In genomic region chr12:113138291-113138690, GRCm38 (mm10) we compare ENCODE assay signal across 17 mouse cellular contexts. TPM values are rescaled to one million over a fixed set of nuclear protein-coding genes. Genes with fewer than 3 reads are reported as not detected.
A peak's percentile ranks its signal among the peaks of the same experiment; 100 is the strongest.
DNase-seq lines count a peak whose midpoint lies in the region; ATAC-seq and TF ChIP-seq lines count a peak whose summit lies in the region.
"Had no signal": no experiment of that assay in that cellular context is flagged by ENCODE, and none has a peak within 500 bp of the region (broad histone marks: within the 10 kb centered on the region; RNA-seq: fewer than 3 reads in every experiment).

No protein-coding gene starts in this region.

- peak overlapping the region; percentile 25; the same call in 1 of the 2 replicates for H3K9ac ChIP-seq in embryonic facial prominence, embryonic 14.5 days (ENCODE audit: low read depth, low read length)
- no peak overlapping the region for H3K9ac ChIP-seq in hindbrain, embryonic 16.5 days (ENCODE audit: low read depth, low read length)
- peak overlapping the region; percentile 32; the same call in 1 of the 2 replicates for H3K9ac ChIP-seq in midbrain, embryonic 11.5 days (ENCODE audit: low read length)
- H3K9ac ChIP-seq in midbrain, embryonic 16.5 days (ENCODE audit: low read depth, low read length), result no peak overlapping the region
- H3K9ac ChIP-seq: liver, embryonic 13.5 days; neural tube, embryonic 12.5 days had no signal

- no peak for TF ChIP-seq POLR2A in olfactory bulb, adult 2 months (IDR thresholded peaks at IDR 0.05; ENCODE audit: insufficient read depth, low read depth, low read length)

- H3K27me3 ChIP-seq in embryonic facial prominence, embryonic 14.5 days (replicated peaks; ENCODE audit: control insufficient read depth, insufficient read depth, low read length), result peaks cover 23% of the 10 kb centered on the region
- H3K27me3 ChIP-seq in embryonic facial prominence, embryonic 10.5 days (replicated peaks; ENCODE audit: low read depth, poor library complexity, severe bottlenecking), result peaks cover 31% of the 10 kb centered on the region
- peaks cover 25% of the 10 kb centered on the region for H3K27me3 ChIP-seq in hindbrain, embryonic 10.5 days (ENCODE audit: insufficient read depth, poor library complexity, severe bottlenecking)
- no peaks in the 10 kb centered on the region for H3K27me3 ChIP-seq in hindbrain, embryonic 16.5 days (replicated peaks; ENCODE audit: control insufficient read depth, insufficient read depth, low read length)
- H3K27me3 ChIP-seq in midbrain, embryonic 11.5 days (ENCODE audit: control insufficient read depth, insufficient read depth, low read length), result no peaks in the 10 kb centered on the region
- no peaks in the 10 kb centered on the region for H3K27me3 ChIP-seq in midbrain, embryonic 16.5 days (ENCODE audit: control insufficient read depth, insufficient read depth, low read depth, low read length)
- H3K27me3 ChIP-seq: Patski had no signal

- H3K4me1 ChIP-seq in embryonic facial prominence, embryonic 14.5 days (ENCODE audit: control insufficient read depth, insufficient read depth, low read length), result peaks cover 23% of the 10 kb centered on the region
- peaks cover 54% of the 10 kb centered on the region for H3K4me1 ChIP-seq in embryonic facial prominence, embryonic 10.5 days
- peaks cover 60% of the 10 kb centered on the region for H3K4me1 ChIP-seq in hindbrain, embryonic 10.5 days (replicated peaks)
- H3K4me1 ChIP-seq in hindbrain, embryonic 16.5 days (ENCODE audit: control insufficient read depth, insufficient read depth, low read depth, low read length), result peaks cover 38% of the 10 kb centered on the region
- peaks cover 40% of the 10 kb centered on the region for H3K4me1 ChIP-seq in midbrain, embryonic 11.5 days (ENCODE audit: control insufficient read depth, insufficient read depth, low read length)
- H3K4me1 ChIP-seq in midbrain, embryonic 16.5 days (ENCODE audit: control insufficient read depth, insufficient read depth, low read length), result peaks cover 34% of the 10 kb centered on the region
- H3K4me1 ChIP-seq in olfactory bulb, adult 2 months (ENCODE audit: control insufficient read depth, insufficient read depth, low read length), result peaks cover 51% of the 10 kb centered on the region

- WGBS in embryonic facial prominence, embryonic 14.5 days, result 83% methylated on average over 6 of the region's 6 CpGs
- WGBS in embryonic facial prominence, embryonic 10.5 days, result 77% methylated on average over 6 of the region's 6 CpGs
- WGBS in hindbrain, embryonic 10.5 days, result 76% methylated on average over 6 of the region's 6 CpGs
- WGBS in hindbrain, embryonic 16.5 days, result 76% methylated on average over 6 of the region's 6 CpGs
- WGBS in midbrain, embryonic 11.5 days, result 87% methylated on average over 6 of the region's 6 CpGs
- WGBS in midbrain, embryonic 16.5 days, result 77% methylated on average over 6 of the region's 6 CpGs
- WGBS in olfactory bulb, adult 2 months, result 86% methylated on average over 6 of the region's 6 CpGs

- peaks cover 53% of the 10 kb centered on the region for H3K36me3 ChIP-seq in embryonic facial prominence, embryonic 14.5 days (ENCODE audit: control insufficient read depth, insufficient read depth, low read length)
- peaks cover 59% of the 10 kb centered on the region for H3K36me3 ChIP-seq in embryonic facial prominence, embryonic 10.5 days (replicated peaks)
- peaks cover 61% of the 10 kb centered on the region for H3K36me3 ChIP-seq in hindbrain, embryonic 10.5 days
- H3K36me3 ChIP-seq in hindbrain, embryonic 16.5 days (ENCODE audit: control insufficient read depth, insufficient read depth, low read length), result peaks cover 31% of the 10 kb centered on the region
- peaks cover 33% of the 10 kb centered on the region for H3K36me3 ChIP-seq in midbrain, embryonic 11.5 days (ENCODE audit: control insufficient read depth, insufficient read depth, low read length)
- peaks cover 29% of the 10 kb centered on the region for H3K36me3 ChIP-seq in midbrain, embryonic 16.5 days (ENCODE audit: control insufficient read depth, insufficient read depth, low read length)

- ATAC-seq in embryonic facial prominence, embryonic 14.5 days (ENCODE audit: low read depth), result no peak
- ATAC-seq in hindbrain, embryonic 16.5 days, result no peak
- no peak for ATAC-seq in midbrain, embryonic 11.5 days (ENCODE audit: low FRiP score)
- no peak for ATAC-seq in midbrain, embryonic 16.5 days
- ATAC-seq: intestine, postnatal 0 days; Patski had no signal

- no peaks in the 10 kb centered on the region for H3K9me3 ChIP-seq in embryonic facial prominence, embryonic 14.5 days (ENCODE audit: control insufficient read depth, low read length)
- H3K9me3 ChIP-seq in embryonic facial prominence, embryonic 10.5 days, result no peaks in the 10 kb centered on the region
- no peaks in the 10 kb centered on the region for H3K9me3 ChIP-seq in hindbrain, embryonic 10.5 days
- no peaks in the 10 kb centered on the region for H3K9me3 ChIP-seq in hindbrain, embryonic 16.5 days (ENCODE audit: control insufficient read depth, low read length)
- H3K9me3 ChIP-seq in midbrain, embryonic 11.5 days (ENCODE audit: control insufficient read depth, low read length), result no peaks in the 10 kb centered on the region
- H3K9me3 ChIP-seq in midbrain, embryonic 16.5 days (replicated peaks; ENCODE audit: control insufficient read depth, low read length, poor library complexity, severe bottlenecking), result no peaks in the 10 kb centered on the region
- H3K9me3 ChIP-seq: limb, embryonic 10.5 days; liver, embryonic 13.5 days; neural tube, embryonic 12.5 days had no signal

- DNase-seq in embryonic facial prominence, embryonic 14.5 days (ENCODE audit: low spot score), result no peak
- DNase-seq in embryonic facial prominence, embryonic 10.5 days (ENCODE audit: low spot score), result no peak
- no peak for DNase-seq in hindbrain, embryonic 10.5 days (ENCODE audit: low spot score)
- no peak for DNase-seq in midbrain, embryonic 11.5 days (ENCODE audit: low spot score, missing footprints)
- DNase-seq in cerebellum, postnatal 36 days, result no peak
- DNase-seq: cerebellum, adult 11-12 months; kidney, postnatal 25 days; liver, embryonic 13.5 days; spleen, adult 18-20 months; thymus, postnatal 36 days had no signal

- TF ChIP-seq CTCF in olfactory bulb, adult 2 months (IDR thresholded peaks at IDR 0.05; ENCODE audit: insufficient read depth, low read depth, low read length), result no peak

- no peak overlapping the region for H3K4me2 ChIP-seq in embryonic facial prominence, embryonic 14.5 days (ENCODE audit: low read depth, low read length)
- no peak overlapping the region for H3K4me2 ChIP-seq in hindbrain, embryonic 16.5 days (ENCODE audit: low read length)
- no peak overlapping the region for H3K4me2 ChIP-seq in midbrain, embryonic 11.5 days
- H3K4me2 ChIP-seq in midbrain, embryonic 16.5 days (ENCODE audit: low read length), result no peak overlapping the region
- H3K4me2 ChIP-seq: liver, embryonic 13.5 days had no signal

- no peak overlapping the region for H3K4me3 ChIP-seq in embryonic facial prominence, embryonic 14.5 days (ENCODE audit: low read depth, low read length)
- H3K4me3 ChIP-seq in embryonic facial prominence, embryonic 10.5 days, result no peak overlapping the region
- H3K4me3 ChIP-seq in hindbrain, embryonic 10.5 days, result no peak overlapping the region
- no peak overlapping the region for H3K4me3 ChIP-seq in hindbrain, embryonic 16.5 days (ENCODE audit: low read length)
- no peak overlapping the region for H3K4me3 ChIP-seq in midbrain, embryonic 11.5 days (ENCODE audit: low read depth, low read length)
- no peak overlapping the region for H3K4me3 ChIP-seq in midbrain, embryonic 16.5 days (ENCODE audit: low read depth, low read length)
- H3K4me3 ChIP-seq in olfactory bulb, adult 2 months (ENCODE audit: insufficient read depth, low read depth, low read length), result no peak overlapping the region
- H3K4me3 ChIP-seq: limb, embryonic 10.5 days; liver, embryonic 13.5 days; neural tube, embryonic 12.5 days had no signal

- no peak overlapping the region for H3K27ac ChIP-seq in embryonic facial prominence, embryonic 14.5 days (replicated peaks; ENCODE audit: low read depth, low read length)
- H3K27ac ChIP-seq in embryonic facial prominence, embryonic 10.5 days (replicated peaks), result no peak overlapping the region
- H3K27ac ChIP-seq in hindbrain, embryonic 10.5 days, result peak overlapping the region; percentile 93
- H3K27ac ChIP-seq in hindbrain, embryonic 16.5 days (ENCODE audit: low read depth, low read length), result no peak overlapping the region
- H3K27ac ChIP-seq in midbrain, embryonic 11.5 days (ENCODE audit: low read depth, low read length), result peak overlapping the region; percentile 90; the same call in 1 of the 2 replicates
- no peak overlapping the region for H3K27ac ChIP-seq in midbrain, embryonic 16.5 days (ENCODE audit: low read length)
- peak overlapping the region; percentile 88; the same call in 1 of the 2 replicates for H3K27ac ChIP-seq in olfactory bulb, adult 2 months (ENCODE audit: insufficient read depth, low read depth, low read length)
- H3K27ac ChIP-seq: limb, embryonic 10.5 days; liver, embryonic 13.5 days had no signal

RNA-seq across cellular contexts. Expression of gene Crip2, which starts 1.7 kb away (rescaled TPM):
- 154 and 185 TPM in 2 replicates for polyA plus RNA-seq in embryonic facial prominence, embryonic 14.5 days (2014; fragmentation: Nextera tagmentation; extraction: Ambion mirVana)
- polyA plus RNA-seq in embryonic facial prominence, embryonic 10.5 days (2016; fragmentation: Nextera tagmentation; extraction: Ambion mirVana), result 91.8 and 96.4 TPM in 2 replicates
- polyA plus RNA-seq in hindbrain, embryonic 10.5 days (2016; fragmentation: Nextera tagmentation; extraction: Ambion mirVana), result 195 and 260 TPM in 2 replicates
- 342 and 346 TPM in 2 replicates for polyA plus RNA-seq in hindbrain, embryonic 16.5 days (2015; fragmentation: Nextera tagmentation; extraction: Ambion mirVana)
- 226 and 247 TPM in 2 replicates for polyA plus RNA-seq in midbrain, embryonic 11.5 days (2014; fragmentation: Nextera tagmentation; extraction: Ambion mirVana)
- polyA plus RNA-seq in midbrain, embryonic 16.5 days (2015; fragmentation: Nextera tagmentation; extraction: Ambion mirVana), result 369 and 395 TPM in 2 replicates
- not detected in 2 replicates for polyA plus RNA-seq in olfactory bulb, adult 2 months (2012; ENCODE audit: insufficient read depth, insufficient read length, low replicate concordance, missing spikeins)

RNA-seq across cellular contexts. Expression of gene Crip1, which starts 7.8 kb away (rescaled TPM):
- polyA plus RNA-seq in embryonic facial prominence, embryonic 14.5 days (2014; fragmentation: Nextera tagmentation; extraction: Ambion mirVana), result 408 and 507 TPM in 2 replicates
- 53.6 and 57.1 TPM in 2 replicates for polyA plus RNA-seq in embryonic facial prominence, embryonic 10.5 days (2016; fragmentation: Nextera tagmentation; extraction: Ambion mirVana)
- 84.9 and 97.7 TPM in 2 replicates for polyA plus RNA-seq in hindbrain, embryonic 10.5 days (2016; fragmentation: Nextera tagmentation; extraction: Ambion mirVana)
- polyA plus RNA-seq in hindbrain, embryonic 16.5 days (2015; fragmentation: Nextera tagmentation; extraction: Ambion mirVana), result 29.8 and 40.7 TPM in 2 replicates
- polyA plus RNA-seq in midbrain, embryonic 11.5 days (2014; fragmentation: Nextera tagmentation; extraction: Ambion mirVana), result 87.1 and 95.7 TPM in 2 replicates
- polyA plus RNA-seq in midbrain, embryonic 16.5 days (2015; fragmentation: Nextera tagmentation; extraction: Ambion mirVana), result 16.8 and 23.3 TPM in 2 replicates
- not detected in 2 replicates for polyA plus RNA-seq in olfactory bulb, adult 2 months (2012; ENCODE audit: insufficient read depth, insufficient read length, low replicate concordance, missing spikeins)

RNA-seq across cellular contexts. Expression of gene Tedc1, which starts 17.9 kb away (rescaled TPM):
- polyA plus RNA-seq in embryonic facial prominence, embryonic 14.5 days (2014; fragmentation: Nextera tagmentation; extraction: Ambion mirVana), result 19.8 and 23.5 TPM in 2 replicates
- polyA plus RNA-seq in embryonic facial prominence, embryonic 10.5 days (2016; fragmentation: Nextera tagmentation; extraction: Ambion mirVana), result 57.5 and 59.4 TPM in 2 replicates
- polyA plus RNA-seq in hindbrain, embryonic 10.5 days (2016; fragmentation: Nextera tagmentation; extraction: Ambion mirVana), result 59.5 and 66.4 TPM in 2 replicates
- polyA plus RNA-seq in hindbrain, embryonic 16.5 days (2015; fragmentation: Nextera tagmentation; extraction: Ambion mirVana), result 14.5 and 18.3 TPM in 2 replicates
- 25.6 and 31.5 TPM in 2 replicates for polyA plus RNA-seq in midbrain, embryonic 11.5 days (2014; fragmentation: Nextera tagmentation; extraction: Ambion mirVana)
- polyA plus RNA-seq in midbrain, embryonic 16.5 days (2015; fragmentation: Nextera tagmentation; extraction: Ambion mirVana), result 11.0 and 11.4 TPM in 2 replicates
- polyA plus RNA-seq in olfactory bulb, adult 2 months (2012; ENCODE audit: insufficient read depth, insufficient read length, low replicate concordance, missing spikeins), result not detected in 2 replicates

RNA-seq across cellular contexts. Expression of gene Mta1, which starts 40.2 kb away (rescaled TPM):
- 19.8 and 21.3 TPM in 2 replicates for polyA plus RNA-seq in embryonic facial prominence, embryonic 14.5 days (2014; fragmentation: Nextera tagmentation; extraction: Ambion mirVana)
- polyA plus RNA-seq in embryonic facial prominence, embryonic 10.5 days (2016; fragmentation: Nextera tagmentation; extraction: Ambion mirVana), result 20.3 and 21.0 TPM in 2 replicates
- polyA plus RNA-seq in hindbrain, embryonic 10.5 days (2016; fragmentation: Nextera tagmentation; extraction: Ambion mirVana), result 18.5 and 20.6 TPM in 2 replicates
- 13.4 and 14.6 TPM in 2 replicates for polyA plus RNA-seq in hindbrain, embryonic 16.5 days (2015; fragmentation: Nextera tagmentation; extraction: Ambion mirVana)
- 19.2 and 21.4 TPM in 2 replicates for polyA plus RNA-seq in midbrain, embryonic 11.5 days (2014; fragmentation: Nextera tagmentation; extraction: Ambion mirVana)
- 14.4 and 15.9 TPM in 2 replicates for polyA plus RNA-seq in midbrain, embryonic 16.5 days (2015; fragmentation: Nextera tagmentation; extraction: Ambion mirVana)
- not detected in 2 replicates for polyA plus RNA-seq in olfactory bulb, adult 2 months (2012; ENCODE audit: insufficient read depth, insufficient read length, low replicate concordance, missing spikeins)

RNA-seq across cellular contexts. Expression of gene Tmem121, which starts 47.4 kb away (rescaled TPM):
- 8.7 and 11.5 TPM in 2 replicates for polyA plus RNA-seq in embryonic facial prominence, embryonic 14.5 days (2014; fragmentation: Nextera tagmentation; extraction: Ambion mirVana)
- 11.4 and 12.1 TPM in 2 replicates for polyA plus RNA-seq in embryonic facial prominence, embryonic 10.5 days (2016; fragmentation: Nextera tagmentation; extraction: Ambion mirVana)
- polyA plus RNA-seq in hindbrain, embryonic 10.5 days (2016; fragmentation: Nextera tagmentation; extraction: Ambion mirVana), result 16.4 and 24.8 TPM in 2 replicates
- 50.8 and 52.2 TPM in 2 replicates for polyA plus RNA-seq in hindbrain, embryonic 16.5 days (2015; fragmentation: Nextera tagmentation; extraction: Ambion mirVana)
- polyA plus RNA-seq in midbrain, embryonic 11.5 days (2014; fragmentation: Nextera tagmentation; extraction: Ambion mirVana), result 11.5 and 13.1 TPM in 2 replicates
- polyA plus RNA-seq in midbrain, embryonic 16.5 days (2015; fragmentation: Nextera tagmentation; extraction: Ambion mirVana), result 47.2 and 50.3 TPM in 2 replicates
- polyA plus RNA-seq in olfactory bulb, adult 2 months (2012; ENCODE audit: insufficient read depth, insufficient read length, low replicate concordance, missing spikeins), result not detected in 2 replicates

Comparison
In these comparisons a context has a peak if more than half of its experiments do, and no peak if none do; other contexts are left out.
1. H3K27ac ChIP-seq: peak in hindbrain, embryonic 10.5 days (single experiment), midbrain, embryonic 11.5 days (single experiment) and olfactory bulb, adult 2 months (single experiment); none in embryonic facial prominence, embryonic 14.5 days (single experiment), embryonic facial prominence, embryonic 10.5 days (single experiment), hindbrain, embryonic 16.5 days (single experiment) and midbrain, embryonic 16.5 days (single experiment).
2. H3K9ac ChIP-seq: peak in embryonic facial prominence, embryonic 14.5 days (single experiment) and midbrain, embryonic 11.5 days (single experiment); none in hindbrain, embryonic 16.5 days (single experiment) and midbrain, embryonic 16.5 days (single experiment).
3. RNA of gene Crip2, which starts 1.7 kb away (polyA plus RNA-seq): 369 to 395 TPM in midbrain, embryonic 16.5 days, 342 to 346 TPM in hindbrain, embryonic 16.5 days, 195 to 260 TPM in hindbrain, embryonic 10.5 days, 226 to 247 TPM in midbrain, embryonic 11.5 days, 154 to 185 TPM in embryonic facial prominence, embryonic 14.5 days and 91.8 to 96.4 TPM in embryonic facial prominence, embryonic 10.5 days; not detected in olfactory bulb, adult 2 months; every median in the first group is over 10 times any median in the second.
4. RNA of gene Crip1, which starts 7.8 kb away (polyA plus RNA-seq): 408 to 507 TPM in embryonic facial prominence, embryonic 14.5 days, 84.9 to 97.7 TPM in hindbrain, embryonic 10.5 days, 87.1 to 95.7 TPM in midbrain, embryonic 11.5 days, 53.6 to 57.1 TPM in embryonic facial prominence, embryonic 10.5 days, 29.8 to 40.7 TPM in hindbrain, embryonic 16.5 days and 16.8 to 23.3 TPM in midbrain, embryonic 16.5 days; not detected in olfactory bulb, adult 2 months; every median in the first group is over 10 times any median in the second.
5. RNA of gene Tedc1, which starts 17.9 kb away (polyA plus RNA-seq): 59.5 to 66.4 TPM in hindbrain, embryonic 10.5 days, 57.5 to 59.4 TPM in embryonic facial prominence, embryonic 10.5 days, 25.6 to 31.5 TPM in midbrain, embryonic 11.5 days, 19.8 to 23.5 TPM in embryonic facial prominence, embryonic 14.5 days, 14.5 to 18.3 TPM in hindbrain, embryonic 16.5 days and 11.0 to 11.4 TPM in midbrain, embryonic 16.5 days; not detected in olfactory bulb, adult 2 months; every median in the first group is over 10 times any median in the second.